Mouse (Mus musculus) heart, postnatal 36 days (tissue): ENCODE data around the gene Adamts4. TPM values are rescaled to one million over a fixed set of nuclear protein-coding genes. Genes with fewer than 3 reads are reported as not detected.
"Not testable (repeated sequence)": the region's sequence is repeated elsewhere in the genome, so short reads cannot be mapped to it uniquely, and the experiment has no call there.

Experiments used
- DNase-seq, 2 experiments: peaks; one replicate each; pipeline ENCODE4 v3.0.0; 2021 to 2022
- intact Hi-C: fragments of 180-260 bp; cut with DNase I; formaldehyde crosslinking; loops from one replicate; pipeline ENCODE4 v1.15.1; 2025
- total RNA-seq, 2 experiments: library from RNA; stranded (reverse); gene quantifications; 2 replicates each; pipeline ENCODE4 v1.2.3; 2021

The Adamts4 gene
- total RNA-seq, 2 experiments from 2014 or later = 0.50 to 0.92 TPM

DNA sequence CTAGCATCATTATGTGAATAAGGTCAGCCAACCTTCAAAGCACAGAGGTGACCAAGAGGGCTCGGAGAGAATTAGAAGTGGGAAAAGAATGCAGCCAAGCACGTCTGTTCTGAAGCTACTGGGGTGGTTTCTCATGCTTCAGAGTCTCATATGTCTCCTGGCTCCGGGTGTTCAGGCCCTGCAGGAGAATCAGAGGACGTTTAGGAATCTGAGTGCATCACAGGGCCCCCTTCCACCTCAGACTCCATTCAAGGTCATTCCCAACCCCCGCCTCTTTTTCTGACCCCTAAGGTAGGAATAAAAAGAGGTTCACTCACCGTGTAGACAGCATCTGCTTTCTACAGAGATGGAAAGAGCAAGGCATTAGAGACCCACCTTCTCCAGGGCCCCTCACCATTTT, 20.5 kb upstream of the Adamts4 start:
- intact Hi-C loops = no loop called here

DNA sequence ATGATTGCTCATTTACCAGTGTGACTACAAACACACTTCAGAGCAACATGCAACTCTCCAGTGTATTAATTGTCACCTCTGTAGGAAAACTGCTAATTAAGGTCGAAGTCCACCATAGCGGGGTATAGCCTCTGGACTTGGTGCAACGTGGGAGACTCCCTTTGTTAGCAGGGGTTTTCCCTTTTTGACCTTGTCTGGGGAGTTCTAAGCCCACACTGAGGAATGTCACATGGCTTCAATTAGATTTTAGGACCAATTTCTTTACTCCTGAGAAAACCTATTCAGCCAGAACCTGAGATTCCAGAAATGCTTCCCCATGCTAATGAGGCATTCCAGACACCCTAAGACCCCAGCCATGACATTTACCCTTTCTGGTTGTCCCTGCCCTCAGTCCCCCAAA, 20.0 kb upstream of the Adamts4 start:
- no peak for DNase-seq
- intact Hi-C loops = no loop called here

More for the DNA sequence above, 20.5 kb upstream of the Adamts4 start:
- no peak for DNase-seq

DNA sequence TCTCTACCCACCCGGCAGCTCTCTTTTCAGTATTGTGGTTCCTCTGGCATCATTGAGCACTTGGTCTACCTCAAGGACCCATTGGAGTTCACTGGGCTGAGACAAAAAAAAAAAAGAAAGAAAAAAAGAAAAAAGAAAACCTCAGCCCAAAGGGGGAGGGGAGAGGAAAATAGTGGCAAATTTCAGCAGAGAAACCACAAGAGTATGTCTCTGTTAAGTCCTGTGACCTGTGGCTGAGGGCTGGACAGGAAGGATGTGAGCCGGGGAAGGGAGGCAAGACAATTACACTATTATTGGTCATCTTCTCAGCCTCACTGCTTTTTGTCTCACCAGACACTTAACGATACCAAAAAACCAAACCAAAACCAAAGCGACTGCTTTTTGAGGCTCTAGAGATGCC, 18.4 kb upstream of the Adamts4 start:
- no peak for DNase-seq
- intact Hi-C loops = no loop called here

DNA sequence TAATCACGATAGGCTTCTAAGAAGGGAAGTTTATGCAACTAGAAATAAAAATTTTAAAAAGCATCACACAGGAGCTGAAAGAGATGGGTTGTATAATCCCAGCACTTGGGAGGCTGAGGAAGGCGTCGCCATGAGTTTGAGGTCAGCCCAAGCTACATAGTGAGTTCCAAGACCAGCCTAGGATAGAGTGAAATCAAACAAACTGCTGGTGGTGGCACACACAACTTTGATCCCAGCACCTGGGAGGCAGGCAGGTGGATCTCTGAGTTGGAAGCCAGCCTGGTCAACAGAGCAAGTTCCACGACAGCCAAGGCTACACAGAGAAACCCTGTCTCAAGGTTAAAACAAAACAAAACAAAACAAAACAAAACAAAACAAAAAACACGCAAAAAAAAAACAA, 17.9 kb upstream of the Adamts4 start:
- DNase-seq = no peak
- intact Hi-C loops = no loop called here

DNA sequence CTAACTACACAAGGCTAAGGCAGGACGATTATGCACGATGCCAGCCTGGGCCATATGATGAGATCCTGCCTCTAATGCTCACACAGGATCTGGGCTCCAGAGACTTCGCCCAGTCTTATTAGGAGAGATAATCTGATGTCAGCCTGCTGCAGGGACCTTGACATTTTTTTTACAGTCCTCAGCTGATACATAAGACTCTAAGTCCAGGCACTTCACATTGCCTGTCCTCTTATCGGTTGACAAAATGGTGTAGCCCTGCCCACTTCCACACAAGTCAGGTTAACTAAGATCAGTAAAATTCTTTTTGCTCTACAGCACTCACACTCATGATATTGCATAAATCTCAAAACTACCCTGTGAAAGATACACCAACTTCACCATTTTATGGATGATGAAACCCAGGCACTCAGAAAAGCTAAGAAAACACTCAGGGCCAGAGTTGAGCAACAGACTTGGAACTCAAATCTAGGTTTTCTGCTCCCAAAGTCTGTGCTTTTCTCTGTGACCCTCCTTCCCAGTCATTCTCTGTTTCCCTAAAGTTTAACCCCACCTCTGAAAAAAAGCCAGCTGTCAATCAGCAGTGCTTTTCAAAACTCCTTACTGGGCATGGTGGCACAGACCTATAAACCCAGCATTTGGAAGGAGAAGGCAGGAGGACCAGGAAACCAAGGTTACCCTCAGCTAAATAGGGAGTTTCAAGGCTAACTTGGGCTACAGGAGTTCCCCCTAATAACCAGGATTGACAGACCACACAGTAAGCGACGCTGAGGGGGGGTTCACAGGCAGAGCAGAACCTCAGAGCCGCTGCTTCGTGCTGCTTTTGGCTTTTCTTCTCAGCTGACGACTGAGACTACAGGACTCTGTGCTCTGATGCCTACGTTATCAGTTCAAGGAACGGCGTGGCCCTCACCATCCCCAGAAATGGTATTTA, 17.2 kb upstream of the Adamts4 start:
- intact Hi-C loops = no loop called here
- DNase-seq = no peak

DNA sequence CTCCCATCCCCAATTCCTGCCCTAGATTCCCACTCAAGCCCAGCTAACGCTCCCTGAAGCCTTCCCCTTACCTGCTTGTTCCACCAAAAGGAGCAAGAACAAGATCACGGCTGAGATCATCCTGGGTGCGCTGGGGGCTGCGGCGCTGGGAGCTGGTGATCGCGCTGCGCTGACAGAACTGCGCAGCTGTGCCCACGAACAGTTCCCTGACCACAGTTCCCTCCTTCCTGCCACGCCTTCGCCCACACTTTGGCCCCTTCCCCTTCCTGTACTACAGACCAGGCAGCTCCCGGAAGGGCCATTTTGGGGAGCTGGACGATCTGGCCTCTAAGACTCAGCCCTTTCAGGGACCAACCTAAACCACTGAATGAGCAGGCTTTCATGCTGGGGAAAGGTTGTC, 16.1 kb upstream of the Adamts4 start, which contains the start of gene Fcer1g:
Gene Fcer1g, minus strand, starts transcription at position 240 of the 400 bp plus-strand sequence.
- DNase-seq = peak; percentile 49 to 52
- intact Hi-C loops = no loop called here

DNA sequence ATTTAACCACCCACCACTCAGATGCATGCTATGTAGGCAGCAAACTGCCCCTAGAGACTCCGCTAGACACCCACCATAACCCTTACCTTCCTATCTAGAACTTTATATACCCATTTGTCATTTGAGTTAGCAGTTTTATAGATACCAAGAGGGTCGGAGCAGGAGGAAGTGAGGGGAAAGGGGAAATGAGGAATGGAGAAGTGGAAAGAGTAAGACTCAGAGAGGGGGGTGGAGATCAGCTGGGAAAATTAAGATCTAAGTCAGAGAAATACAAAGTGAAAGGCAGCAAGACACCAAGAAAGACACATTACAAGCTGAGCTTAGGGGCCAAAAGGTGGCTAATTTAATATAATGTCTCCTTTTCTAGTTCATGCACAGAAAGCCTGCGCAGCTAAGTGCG, 15.7 kb upstream of the Adamts4 start:
- intact Hi-C loops = no loop called here
- DNase-seq = no peak

DNA sequence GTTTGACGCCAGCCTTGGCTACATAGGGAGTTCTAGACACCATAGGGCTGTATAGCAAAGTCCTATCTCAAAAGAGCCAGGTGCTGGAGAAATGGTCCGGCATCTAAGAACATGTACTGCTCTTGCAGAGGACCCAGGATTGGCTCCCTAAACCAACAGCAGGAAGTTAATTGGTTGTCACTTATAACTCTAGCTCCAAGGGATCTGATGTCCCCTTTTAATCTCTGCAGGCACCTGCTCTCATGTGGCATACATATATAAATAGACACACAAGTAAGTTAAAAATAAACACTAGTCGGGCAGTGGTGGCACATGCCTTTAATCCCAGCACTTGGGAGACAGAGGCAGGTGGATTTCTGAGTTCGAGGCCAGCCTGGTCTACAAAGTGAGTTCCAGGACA, 14.4 kb upstream of the Adamts4 start:
- DNase-seq = no peak
- intact Hi-C loops = no loop called here

DNA sequence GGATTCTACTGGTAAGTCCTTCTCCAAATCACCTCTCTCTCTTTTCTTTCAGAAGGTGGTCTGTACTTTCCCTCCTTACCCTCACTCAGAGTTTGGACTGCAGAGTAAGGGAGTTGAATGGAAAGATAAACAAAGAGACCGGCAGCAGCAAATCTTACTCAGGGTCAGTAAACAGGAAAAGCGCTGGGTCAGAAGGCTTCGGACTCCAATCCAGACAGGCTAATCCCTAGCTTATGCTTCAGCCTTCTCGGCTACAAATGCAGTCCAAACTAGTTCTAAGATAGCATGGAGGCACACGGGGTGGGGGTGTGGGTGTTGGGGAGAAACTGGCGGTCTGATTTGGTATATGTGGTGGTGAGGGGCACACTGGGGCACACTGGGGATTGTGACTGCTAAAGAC, 12.8 kb upstream of the Adamts4 start:
- DNase-seq = no peak
- intact Hi-C loops = no loop called here

DNA sequence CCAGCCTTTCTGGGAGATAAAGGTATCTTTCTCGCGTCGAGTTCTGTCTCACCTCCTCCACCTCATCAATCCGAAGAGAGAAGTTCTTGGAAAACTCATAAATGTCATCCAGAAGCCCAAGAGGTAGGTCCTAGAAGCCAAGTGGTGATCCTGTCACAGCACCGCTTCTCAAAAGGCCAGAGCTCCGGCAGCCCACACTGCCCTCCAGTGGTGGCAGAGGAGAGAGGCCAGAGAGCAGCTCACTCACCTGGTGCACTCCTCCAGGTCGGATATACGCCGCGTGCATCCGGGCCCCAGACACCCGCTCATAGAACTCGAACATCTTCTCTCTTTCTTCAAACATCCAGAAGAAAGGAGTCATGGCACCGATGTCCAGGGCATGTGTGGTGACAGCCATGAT, 11.8 kb upstream of the Adamts4 start:
- intact Hi-C loops = no loop called here
- DNase-seq = peak; percentile 58 to 63

DNA sequence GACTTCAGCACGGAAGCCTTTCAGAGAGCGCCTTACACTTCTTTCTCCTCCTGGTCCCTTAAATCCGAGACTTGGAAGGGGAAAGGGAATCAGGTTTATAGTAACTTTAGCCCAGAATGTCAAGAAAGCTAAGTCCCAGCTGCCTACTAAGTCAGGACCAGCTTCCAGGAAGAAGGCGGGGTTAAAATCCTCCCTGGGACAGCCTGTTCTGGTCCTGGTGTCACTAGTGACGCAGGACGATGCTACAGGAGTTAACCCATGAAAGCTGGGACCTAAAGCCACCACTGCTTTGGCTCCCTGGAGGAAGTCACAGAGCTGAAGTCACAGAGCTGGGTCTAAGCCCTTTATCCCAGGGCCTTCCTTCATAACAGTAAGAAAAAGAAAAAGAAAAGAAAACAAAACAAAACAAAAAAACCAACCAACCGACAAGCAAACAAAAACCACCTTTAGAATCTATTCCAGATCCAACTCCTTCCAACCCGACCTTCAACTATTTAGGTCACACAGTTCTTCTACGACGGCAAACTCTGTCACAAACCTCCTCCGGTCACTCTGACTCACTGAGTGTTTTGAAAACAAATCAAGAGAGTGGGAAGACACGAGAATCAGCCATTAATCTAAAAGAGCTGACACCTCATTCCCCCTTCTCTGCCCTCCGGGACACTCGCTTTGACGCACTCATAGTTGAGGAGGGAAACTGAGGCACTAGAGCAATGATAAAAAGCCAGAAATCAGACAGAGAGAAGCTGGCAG, 10.1 kb upstream of the Adamts4 start:
- intact Hi-C loops = no loop called here
- peak; percentile 52 to 56 for DNase-seq

DNA sequence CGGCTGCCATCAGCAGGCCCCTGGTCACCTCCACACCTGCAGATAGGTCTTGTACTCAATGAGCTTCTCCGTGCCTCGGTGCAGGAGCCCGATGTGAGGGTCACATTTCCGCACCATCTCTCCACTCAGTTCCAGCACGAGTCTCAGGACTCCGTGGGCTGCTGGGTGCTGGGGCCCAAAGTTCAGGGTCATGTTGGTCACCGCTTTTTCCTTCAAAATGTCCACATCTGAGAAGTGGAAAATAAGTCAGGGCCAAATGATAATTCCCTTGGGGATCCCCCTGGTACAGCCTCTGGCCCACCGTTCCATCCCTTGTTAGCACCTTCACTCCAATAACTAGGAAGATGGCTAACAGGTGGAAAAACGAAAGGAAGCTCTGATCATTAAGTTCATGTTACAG, 9.3 kb upstream of the Adamts4 start:
- intact Hi-C loops = no loop called here
- no peak for DNase-seq

DNA sequence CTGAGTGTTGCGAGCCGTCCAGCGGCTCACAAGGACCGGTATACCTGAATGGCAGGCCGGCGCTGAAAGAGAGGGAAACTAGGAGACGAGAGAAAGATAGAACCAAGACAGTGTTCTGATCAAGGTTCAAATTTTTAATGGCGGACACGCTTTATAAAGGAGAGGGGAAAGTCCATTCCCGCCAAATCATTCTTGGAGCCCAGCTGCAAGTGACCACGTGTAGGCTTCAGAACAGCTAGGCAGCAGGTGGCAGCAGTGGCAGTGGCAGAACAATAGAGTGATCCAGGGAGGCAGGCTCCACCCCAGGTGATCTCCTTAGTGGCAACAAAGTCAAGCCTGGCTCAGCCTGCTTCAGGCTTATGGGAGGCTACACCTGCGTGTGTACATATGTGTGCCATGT, 8.3 kb upstream of the Adamts4 start:
- intact Hi-C loops, DNase-seq: not testable (repeated sequence)

DNA sequence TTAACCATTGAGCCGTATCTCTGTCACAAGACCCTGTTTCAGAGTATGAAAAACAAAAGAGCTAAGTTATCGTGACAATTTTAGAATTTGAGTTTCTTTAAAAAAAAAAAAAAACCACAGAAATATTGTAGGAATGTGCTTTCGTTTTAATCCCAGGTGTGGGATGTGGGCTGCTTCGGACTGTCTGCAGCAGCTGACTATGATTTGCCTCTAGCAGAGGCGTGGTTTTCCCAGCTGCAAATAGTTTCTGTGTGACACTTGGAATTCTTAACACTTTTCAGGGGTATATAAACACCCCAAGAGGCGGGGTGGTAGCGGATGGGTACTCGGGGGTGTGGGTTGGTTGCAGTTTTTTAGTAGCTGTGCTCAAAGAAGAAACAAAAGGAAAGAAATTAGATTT, 4.9 kb upstream of the Adamts4 start:
- DNase-seq = no peak
- intact Hi-C loops = loop anchor here (5.0 kb wide), 1 partner anchor 87 kb away; no protein-coding TSS in a partner anchor

DNA sequence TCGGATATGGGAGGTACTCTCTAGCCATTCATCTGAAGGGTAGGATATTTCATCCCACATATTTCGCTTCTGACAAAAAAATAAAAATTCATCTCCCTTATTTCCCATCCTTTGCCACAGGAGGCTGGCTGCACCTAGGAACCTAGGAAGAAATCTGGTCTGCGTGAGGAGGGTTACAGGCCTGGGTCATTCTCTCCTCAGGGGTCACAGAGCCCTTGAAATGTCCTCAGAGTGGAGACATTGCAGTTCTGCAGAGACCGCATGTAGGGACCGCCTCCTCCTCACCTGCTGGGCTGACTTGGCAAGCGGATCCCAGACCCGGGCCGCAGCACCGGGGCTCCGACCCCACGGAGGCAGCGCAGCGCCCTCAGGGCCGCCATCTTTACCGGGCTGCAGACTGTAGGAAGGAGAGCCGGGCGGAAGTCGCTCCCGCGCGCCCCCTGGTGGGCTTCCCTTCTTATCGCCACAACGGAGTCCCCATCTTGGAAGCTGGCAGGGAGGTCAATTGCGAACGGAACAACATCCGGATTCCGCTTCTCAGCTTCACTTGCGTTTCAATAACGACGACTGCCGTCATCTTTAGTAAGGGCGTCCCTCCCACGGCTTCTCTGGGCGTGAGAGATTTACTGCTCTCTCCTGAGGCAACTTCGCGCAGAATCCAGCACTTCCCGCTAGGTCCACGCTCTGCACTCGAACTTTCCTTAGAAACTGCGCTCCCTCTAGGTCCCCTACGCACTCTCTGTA, 3.3 kb upstream of the Adamts4 start:
- peak; percentile 96 to 97 for DNase-seq
- intact Hi-C loops = loop anchor here (2.0 to 5.0 kb wide), 3 partner anchors 24 to 85 kb away; partner anchors contain the start of genes B4galt3 and Tomm40l

DNA sequence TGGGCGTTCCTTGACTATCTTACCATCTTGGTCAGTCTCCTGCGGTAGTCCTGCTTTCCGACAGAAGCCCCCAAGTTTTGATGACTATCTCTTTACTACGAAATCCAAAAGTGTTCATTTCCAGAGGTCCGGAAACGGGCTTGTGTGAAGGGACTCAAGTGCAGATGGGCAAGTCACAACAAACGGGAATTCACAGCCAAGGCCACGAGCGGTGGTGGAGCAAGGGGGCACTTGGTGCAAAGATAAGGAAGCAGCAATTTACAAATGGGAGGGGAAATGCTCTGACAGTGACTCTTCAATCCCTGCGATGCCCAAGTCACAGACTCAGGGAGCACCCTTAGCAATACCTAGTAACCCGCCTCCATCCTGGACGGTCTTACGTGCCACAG, 2.8 kb upstream of the Adamts4 start:
- intact Hi-C loops = loop anchor here (2.0 to 5.0 kb wide), 3 partner anchors 23 to 85 kb away; partner anchors contain the start of genes B4galt3 and Tomm40l

DNA sequence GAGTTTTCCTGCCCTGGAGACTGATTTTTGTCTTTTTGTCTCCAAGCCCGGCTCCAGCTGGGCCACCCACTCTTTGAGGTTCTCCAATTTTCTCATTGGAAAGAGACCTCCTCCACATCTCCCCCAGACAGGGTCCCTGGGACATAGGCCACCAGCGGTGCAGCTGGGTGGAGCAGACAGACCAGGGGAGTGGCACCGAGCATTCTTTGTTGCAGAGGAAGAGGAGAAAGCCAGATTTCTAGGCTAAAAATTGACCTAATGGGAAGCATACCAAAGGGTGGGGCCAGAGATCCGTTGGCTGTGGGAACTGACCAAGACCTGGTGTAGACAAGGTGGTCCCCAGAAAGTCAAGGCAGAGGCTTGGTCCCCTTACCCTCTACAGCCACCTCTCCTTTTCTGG, 2.3 kb upstream of the Adamts4 start:
- no peak for DNase-seq
- intact Hi-C loops = loop anchor here (2.0 to 5.0 kb wide), 3 partner anchors 23 to 84 kb away; partner anchors contain the start of genes B4galt3 and Tomm40l

More for the DNA sequence above, 2.8 kb upstream of the Adamts4 start:
- DNase-seq = no peak

DNA sequence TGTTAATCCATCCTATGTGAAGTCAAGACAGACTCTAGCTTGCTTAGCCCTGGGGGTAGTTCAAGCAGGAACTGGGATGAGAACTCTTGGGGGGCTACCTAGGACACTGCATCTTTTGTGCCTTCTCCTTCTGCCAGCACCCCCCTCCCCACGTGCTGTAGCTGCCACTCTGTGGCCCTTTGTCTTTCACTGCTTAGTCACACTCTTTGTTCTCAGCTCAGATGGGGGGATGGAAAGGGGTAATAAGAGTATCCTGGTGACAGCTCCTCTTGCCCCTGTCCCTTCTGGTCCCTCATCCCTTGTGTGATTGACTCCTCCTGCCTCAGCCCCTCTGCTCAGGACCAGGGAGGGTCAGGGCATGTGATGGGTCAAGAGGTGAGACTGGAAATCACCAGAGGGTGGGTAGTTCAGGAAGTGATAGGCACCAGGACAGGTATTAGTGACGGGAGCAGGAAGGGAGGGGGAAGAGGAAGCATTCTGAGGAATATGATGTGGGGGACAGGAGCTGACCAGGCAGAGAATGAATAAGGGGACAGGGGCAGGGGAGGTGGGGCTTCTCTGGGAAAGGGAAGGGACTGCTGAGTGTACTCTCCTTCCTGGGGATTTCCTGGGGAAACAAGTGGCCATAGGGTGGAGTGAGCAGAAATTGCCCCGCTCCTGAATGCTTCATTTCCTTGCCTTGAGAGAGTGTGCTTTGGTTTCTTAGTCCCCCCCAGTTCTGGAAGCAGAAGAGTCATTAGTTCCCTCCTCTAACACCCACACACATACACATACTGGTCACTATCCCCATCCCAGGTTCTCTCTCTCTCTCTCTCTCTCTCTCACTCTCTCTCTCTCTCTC, 1.6 kb upstream of the Adamts4 start:
- intact Hi-C loops = loop anchor here (5.0 kb wide), 1 partner anchor 84 kb away; no protein-coding TSS in a partner anchor
- DNase-seq = no peak

DNA sequence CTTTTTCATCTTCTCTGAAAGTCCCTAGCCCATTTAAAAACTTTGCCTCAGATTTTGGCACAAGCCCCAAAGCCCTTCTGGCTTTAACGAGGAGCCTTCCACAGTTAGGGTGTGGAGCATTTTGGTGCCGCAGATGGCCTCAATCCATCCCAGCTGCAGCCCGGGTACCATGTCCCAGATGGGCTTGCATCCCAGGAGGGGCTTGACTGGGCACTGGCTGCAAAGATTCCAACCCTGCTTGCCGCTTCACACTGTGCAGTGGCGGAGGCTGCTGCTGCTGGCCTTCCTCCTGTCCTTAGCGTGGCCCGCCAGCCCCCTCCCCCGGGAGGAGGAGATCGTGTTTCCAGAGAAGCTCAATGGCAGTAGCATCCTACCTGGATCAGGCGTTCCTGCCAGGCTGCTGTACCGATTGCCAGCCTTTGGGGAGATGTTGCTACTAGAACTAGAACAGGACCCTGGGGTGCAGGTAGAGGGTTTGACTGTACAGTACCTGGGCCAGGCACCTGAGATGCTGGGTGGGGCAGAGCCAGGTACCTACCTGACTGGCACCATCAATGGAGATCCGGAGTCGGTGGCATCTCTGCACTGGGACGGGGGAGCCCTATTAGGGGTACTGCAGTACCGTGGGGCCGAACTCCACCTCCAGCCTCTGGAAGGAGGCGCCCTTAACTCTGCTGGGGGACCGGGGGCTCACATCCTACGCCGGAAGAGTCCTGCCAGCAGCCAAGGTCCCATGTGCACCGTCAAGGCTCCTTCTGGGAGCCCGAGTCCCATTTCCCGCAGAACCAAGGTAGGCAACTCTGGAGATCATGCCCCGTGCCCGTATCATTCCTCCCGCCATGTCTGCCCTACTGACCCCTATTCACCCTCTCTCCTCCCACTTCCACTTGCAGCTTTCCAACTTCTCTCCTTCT, 716 bp downstream of the Adamts4 start, which contains the start of gene Ndufs2:
Gene Ndufs2, minus strand, starts transcription at position 709 of the 914 bp plus-strand sequence.
- no peak for DNase-seq
- intact Hi-C loops = no loop called here
